Mouse (Mus musculus): ENCODE measurements at regions not wholly inside any gene's neighbourhood (a gene's known extent, or its start where the extent isn't known, plus 50 kb on each side); places are given as distances from the start of the nearest gene placed in this dataset.
"Not testable (repeated sequence)": the region's sequence is repeated elsewhere in the genome, so short reads cannot be mapped to it uniquely, and the experiment has no call there.

DNA sequence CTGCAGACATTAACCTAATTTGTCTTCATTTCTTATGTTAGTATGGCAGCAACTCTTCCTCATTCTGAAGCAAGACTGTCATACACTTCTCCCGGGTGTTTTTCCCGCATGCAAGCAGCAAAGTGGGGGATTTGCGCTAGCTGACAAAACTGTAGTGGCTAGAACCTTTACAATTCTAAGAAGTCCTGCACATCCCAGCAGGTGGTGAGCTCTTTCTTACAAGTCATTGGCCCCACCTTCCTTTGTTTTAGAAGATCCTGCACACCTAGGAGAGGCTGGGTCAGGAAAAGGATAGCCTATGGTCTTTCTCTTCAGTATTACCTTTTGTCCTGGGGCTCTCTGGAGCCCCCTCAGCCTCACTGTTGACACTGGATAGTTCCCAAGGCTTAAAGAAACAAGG is 134.5 kb upstream of the Camk1g start:
- 58% methylated on average over 3 of the region's 3 CpGs for WGBS
- no peak overlapping the region for H3K4me2 ChIP-seq
- no peak overlapping the region for H3K4me3 ChIP-seq
- H3K27ac ChIP-seq (replicated peaks), result no peak overlapping the region
- H3K27me3 ChIP-seq (replicated peaks), result no peaks in the 10 kb centered on the region; the same call in 1 of the 2 replicates
- no peaks in the 10 kb centered on the region for H3K4me1 ChIP-seq
- H3K36me3 ChIP-seq, result no peaks in the 10 kb centered on the region
- no peak for ATAC-seq (ENCODE audit: extremely low read depth, insufficient number of reproducible peaks, low FRiP score, low TSS enrichment)
- H3K9me3 ChIP-seq, result no peaks in the 10 kb centered on the region
- H3K9ac ChIP-seq, result no peak overlapping the region

DNA sequence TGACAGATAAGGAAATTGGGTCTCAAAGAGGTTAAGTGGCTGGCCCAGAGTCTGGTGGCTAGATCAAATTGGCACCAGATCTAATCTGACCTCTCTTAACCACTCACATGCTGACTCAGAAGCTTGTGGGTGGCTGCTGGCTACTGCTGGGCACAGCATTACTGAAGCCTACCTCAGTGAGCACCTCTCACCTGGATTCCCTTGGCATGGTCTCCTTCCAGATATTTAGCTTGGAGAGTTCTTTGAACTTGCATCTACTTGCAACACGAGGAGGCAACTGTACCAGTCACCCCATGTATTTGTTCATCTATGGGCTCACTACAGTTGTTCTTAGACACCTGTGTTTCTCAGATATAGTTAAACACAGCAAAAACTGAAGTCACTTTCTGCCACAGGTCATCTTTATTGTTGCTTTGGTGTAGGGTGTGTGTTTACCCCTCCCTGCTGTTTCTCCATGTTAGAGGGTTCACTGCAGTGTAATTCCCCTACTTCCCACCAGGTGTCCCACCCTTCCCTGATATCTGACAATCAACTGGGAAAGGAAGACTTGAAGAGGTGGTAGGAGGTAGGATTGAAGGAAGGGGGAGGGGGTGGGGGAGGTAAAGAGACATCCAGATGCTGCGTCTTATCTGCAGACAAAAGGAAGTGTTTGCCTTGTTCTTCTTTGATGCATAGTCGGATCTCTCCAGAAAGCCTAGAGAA is 133.7 kb upstream of the Camk1g start:
- H3K27me3 ChIP-seq (replicated peaks), result no peaks in the 10 kb centered on the region; the same call in 1 of the 2 replicates
- no peak for ATAC-seq (ENCODE audit: extremely low read depth, insufficient number of reproducible peaks, low FRiP score, low TSS enrichment)
- H3K4me2 ChIP-seq, result no peak overlapping the region
- no peak overlapping the region for H3K27ac ChIP-seq (replicated peaks)
- no peaks in the 10 kb centered on the region for H3K4me1 ChIP-seq
- H3K9ac ChIP-seq, result no peak overlapping the region
- WGBS, result 28% methylated on average over 3 of the region's 3 CpGs
- H3K9me3 ChIP-seq, result no peaks in the 10 kb centered on the region
- H3K4me3 ChIP-seq, result no peak overlapping the region
- no peaks in the 10 kb centered on the region for H3K36me3 ChIP-seq

DNA sequence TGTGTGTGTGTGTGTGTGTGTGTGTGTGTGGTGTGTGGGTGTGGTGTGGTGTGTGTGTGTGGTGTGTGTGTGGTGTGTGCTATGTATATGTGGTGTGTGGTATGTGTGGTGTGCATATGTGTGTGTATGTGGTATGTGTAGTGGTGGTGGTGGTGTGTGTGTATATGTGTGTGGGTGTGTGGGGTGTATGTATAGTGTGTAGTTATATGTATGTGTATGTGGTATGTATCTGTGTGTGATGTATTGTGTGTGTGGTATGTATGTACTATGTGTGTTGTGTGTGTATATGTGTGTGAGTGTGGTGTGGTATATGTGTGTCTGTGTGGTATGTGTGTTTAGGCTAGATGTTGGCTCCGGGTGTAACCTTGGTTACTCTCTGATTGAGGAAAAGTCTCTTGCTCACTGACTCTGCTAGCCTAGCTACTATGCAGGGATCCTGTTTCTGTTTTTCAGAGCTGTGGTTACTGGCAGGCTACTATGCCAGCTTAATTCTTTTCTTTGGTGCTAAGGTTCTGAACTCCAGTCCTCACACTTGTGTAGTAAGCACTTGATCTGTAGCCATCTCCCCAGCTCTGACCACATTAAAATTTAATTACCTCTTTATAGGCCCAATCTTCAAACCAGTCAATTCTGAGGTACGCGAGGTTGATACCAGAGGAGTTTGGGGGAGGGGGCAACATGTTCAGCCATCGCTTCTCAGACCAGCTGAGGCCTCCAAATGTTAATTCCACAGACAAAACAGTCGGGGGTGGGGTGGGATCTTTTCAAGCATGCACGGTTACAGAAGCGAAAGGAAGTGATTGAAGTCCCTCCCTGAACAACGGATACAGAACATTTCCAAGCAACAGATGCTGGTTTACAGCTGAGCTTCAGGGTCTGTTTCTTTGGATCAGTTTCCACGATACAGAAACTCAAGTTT is 126.4 kb upstream of the Camk1g start:
- Histone ChIP-seq H3K4me3 (no peak overlapping the region), H3K9me3 (no peaks in the 10 kb centered on the region), H3K27me3 (replicated peaks) (no peaks in the 10 kb centered on the region), H3K27ac (replicated peaks) (no peak overlapping the region), H3K4me2 (no peak overlapping the region), H3K4me1 (no peaks in the 10 kb centered on the region), H3K36me3 (no peaks in the 10 kb centered on the region), H3K9ac (no peak overlapping the region)
- ATAC-seq (ENCODE audit: extremely low read depth, insufficient number of reproducible peaks, low FRiP score, low TSS enrichment), result no peak
- WGBS, result 64% methylated on average over 9 of the region's 9 CpGs

DNA sequence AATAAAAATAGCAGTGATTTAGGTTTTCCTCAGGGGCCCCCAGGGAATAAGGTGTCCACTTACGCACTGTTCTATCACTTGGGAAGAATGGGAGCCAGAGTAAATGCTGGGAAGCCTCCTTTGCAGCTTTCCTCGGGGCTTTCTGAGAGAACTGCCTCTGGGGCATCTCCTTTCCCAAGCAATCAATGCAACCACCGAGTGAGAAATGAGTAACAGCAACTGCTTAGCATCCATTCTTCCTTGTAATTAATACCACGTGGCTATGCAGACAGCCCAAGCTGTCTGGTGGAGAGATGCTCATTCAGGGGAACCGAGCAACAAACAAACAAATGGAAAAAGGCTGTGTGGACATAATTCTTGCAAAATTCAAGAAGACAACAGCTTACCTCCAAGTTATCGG is 117.9 kb upstream of the Camk1g start:
- H3K4me3 ChIP-seq, result no peak overlapping the region
- no peaks in the 10 kb centered on the region for H3K36me3 ChIP-seq
- H3K27ac ChIP-seq (replicated peaks), result no peak overlapping the region
- H3K9me3 ChIP-seq, result no peaks in the 10 kb centered on the region
- ATAC-seq (ENCODE audit: extremely low read depth, insufficient number of reproducible peaks, low FRiP score, low TSS enrichment), result no peak
- 67% methylated on average over 6 of the region's 6 CpGs for WGBS
- no peak overlapping the region for H3K4me2 ChIP-seq
- no peaks in the 10 kb centered on the region for H3K27me3 ChIP-seq (replicated peaks)
- H3K4me1 ChIP-seq, result no peaks in the 10 kb centered on the region
- no peak overlapping the region for H3K9ac ChIP-seq

DNA sequence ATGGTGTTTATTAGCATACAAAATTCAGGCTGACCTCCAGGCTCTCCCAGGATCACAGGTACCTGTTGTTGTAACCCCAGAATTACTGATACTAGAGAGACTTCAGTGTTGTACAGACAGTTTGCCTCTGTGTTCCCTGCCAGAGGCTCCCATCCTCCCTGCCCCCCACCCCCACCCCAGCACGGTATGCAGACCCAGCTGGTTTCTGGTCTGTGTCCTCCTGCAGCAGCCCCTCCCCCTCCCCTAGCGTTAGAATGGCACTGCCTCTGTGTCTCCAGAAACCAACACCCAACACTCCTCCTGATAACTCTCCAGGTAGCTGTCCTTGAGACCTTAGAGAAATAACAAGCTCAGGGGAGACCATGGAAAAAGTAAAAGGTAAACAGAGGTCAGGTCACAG is 116.6 kb upstream of the Camk1g start:
- not testable (repeated sequence) for ATAC-seq (ENCODE audit: extremely low read depth, insufficient number of reproducible peaks, low FRiP score, low TSS enrichment); H3K36me3 ChIP-seq; H3K4me2 ChIP-seq; H3K4me1 ChIP-seq; H3K9me3 ChIP-seq; H3K27me3 ChIP-seq (replicated peaks); H3K27ac ChIP-seq (replicated peaks); H3K9ac ChIP-seq; H3K4me3 ChIP-seq
- 4% methylated on average over 2 of the region's 2 CpGs for WGBS

DNA sequence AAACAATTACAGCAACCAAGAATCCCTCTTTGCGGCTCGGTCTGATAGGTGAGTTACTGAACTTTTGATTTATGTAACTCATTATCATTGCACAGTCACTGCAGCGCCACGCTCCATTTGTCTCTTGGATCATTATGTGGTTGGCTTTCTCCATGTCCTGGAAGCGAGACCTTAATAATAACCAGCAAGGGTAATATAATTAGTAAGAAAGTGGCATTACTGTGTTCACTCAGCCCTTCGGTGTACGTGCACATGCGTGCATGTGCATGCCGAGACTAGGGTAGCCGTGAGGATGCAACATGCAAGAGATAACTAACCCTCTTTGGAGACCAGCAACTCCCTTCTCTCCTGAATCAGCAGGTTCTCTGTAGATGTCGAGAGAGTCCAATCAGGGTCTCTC is 114.9 kb upstream of the Camk1g start:
- H3K27ac ChIP-seq (replicated peaks), result no peak overlapping the region
- no peaks in the 10 kb centered on the region for H3K4me1 ChIP-seq
- no peaks in the 10 kb centered on the region for H3K36me3 ChIP-seq
- no peaks in the 10 kb centered on the region for H3K9me3 ChIP-seq
- no peak overlapping the region for H3K4me3 ChIP-seq
- 82% methylated on average over 11 of the region's 11 CpGs for WGBS
- no peak for ATAC-seq (ENCODE audit: extremely low read depth, insufficient number of reproducible peaks, low FRiP score, low TSS enrichment)
- H3K9ac ChIP-seq, result no peak overlapping the region
- no peaks in the 10 kb centered on the region for H3K27me3 ChIP-seq (replicated peaks)
- no peak overlapping the region for H3K4me2 ChIP-seq

DNA sequence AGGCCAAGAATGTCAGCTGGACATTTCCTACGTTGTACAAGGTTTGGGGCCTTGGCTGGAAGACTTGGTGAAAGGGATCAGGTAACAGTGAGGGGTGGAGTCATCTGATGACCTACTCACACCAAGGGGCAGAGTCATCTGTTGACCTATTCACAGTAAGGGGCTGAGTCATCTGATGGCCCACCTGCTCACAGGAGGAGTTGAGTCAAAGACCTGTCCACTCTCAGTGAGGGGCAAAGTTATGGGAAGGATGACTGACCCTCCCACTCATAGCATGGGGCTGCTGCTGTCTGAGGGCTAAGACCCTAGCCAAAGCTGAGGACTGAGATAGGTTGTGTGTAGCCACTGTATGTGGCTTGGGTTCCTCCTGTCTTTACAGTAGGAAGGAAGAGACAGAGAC is 107.2 kb upstream of the Camk1g start:
- Histone ChIP-seq H3K27ac (replicated peaks) (no peak overlapping the region), H3K4me2 (no peak overlapping the region), H3K9me3 (no peaks in the 10 kb centered on the region), H3K27me3 (replicated peaks) (no peaks in the 10 kb centered on the region), H3K36me3 (no peaks in the 10 kb centered on the region), H3K4me3 (no peak overlapping the region), H3K9ac (no peak overlapping the region), H3K4me1 (no peaks in the 10 kb centered on the region)
- ATAC-seq (ENCODE audit: extremely low read depth, insufficient number of reproducible peaks, low FRiP score, low TSS enrichment), result no peak
- 49% methylated on average over 1 of the region's 1 CpGs for WGBS

DNA sequence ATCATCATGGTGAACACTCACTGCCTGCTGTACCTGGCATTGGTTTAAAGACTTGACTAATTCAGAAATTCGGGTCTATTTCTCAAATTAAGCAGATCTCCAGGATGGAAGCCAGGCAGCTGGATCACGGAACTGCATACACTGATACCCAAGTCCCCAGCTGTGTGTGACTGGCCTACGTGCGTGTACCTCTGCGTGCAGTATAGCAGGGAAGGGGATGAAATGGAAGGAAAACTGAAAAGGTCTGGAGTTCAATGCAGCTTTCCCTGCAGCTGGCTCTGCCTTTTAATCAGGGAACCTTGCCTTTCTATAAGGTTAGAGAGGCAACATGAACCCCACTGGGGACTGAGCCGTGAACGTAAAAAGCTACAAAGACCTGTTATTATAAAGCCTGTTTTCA is 106.7 kb upstream of the Camk1g start:
- H3K4me2 ChIP-seq, result no peak overlapping the region
- no peak overlapping the region for H3K9ac ChIP-seq
- no peaks in the 10 kb centered on the region for H3K4me1 ChIP-seq
- H3K9me3 ChIP-seq, result no peaks in the 10 kb centered on the region
- no peaks in the 10 kb centered on the region for H3K36me3 ChIP-seq
- H3K27ac ChIP-seq (replicated peaks), result no peak overlapping the region
- no peak for ATAC-seq (ENCODE audit: extremely low read depth, insufficient number of reproducible peaks, low FRiP score, low TSS enrichment)
- no peaks in the 10 kb centered on the region for H3K27me3 ChIP-seq (replicated peaks)
- WGBS, result 86% methylated on average over 7 of the region's 7 CpGs
- no peak overlapping the region for H3K4me3 ChIP-seq

DNA sequence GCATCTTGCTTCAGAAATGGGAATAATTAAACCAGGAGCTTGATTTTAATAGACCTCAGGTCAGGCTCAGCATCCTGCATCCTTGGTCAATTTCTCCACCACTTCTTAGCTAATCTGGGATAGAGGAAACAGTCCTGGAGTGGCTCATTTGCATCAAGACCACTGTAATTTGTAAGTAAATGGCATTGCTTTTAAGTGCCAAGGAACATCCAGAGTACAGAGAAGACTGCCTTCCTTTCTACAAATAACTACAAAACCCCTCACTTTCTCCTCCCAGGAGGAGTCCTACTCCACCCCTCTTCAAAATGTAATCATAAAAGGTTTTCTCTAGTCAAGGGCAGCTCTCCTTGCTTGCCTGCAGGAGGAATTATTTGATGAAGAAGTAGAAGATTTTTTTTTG is 96.2 kb upstream of the Camk1g start:
- H3K4me1 ChIP-seq, result no peaks in the 10 kb centered on the region
- no peaks in the 10 kb centered on the region for H3K36me3 ChIP-seq
- H3K9me3 ChIP-seq, result peaks cover 7% of the 10 kb centered on the region; the same call in 1 of the 2 replicates
- H3K4me2 ChIP-seq, result no peak overlapping the region
- H3K27me3 ChIP-seq (replicated peaks), result no peaks in the 10 kb centered on the region
- H3K9ac ChIP-seq, result no peak overlapping the region
- H3K27ac ChIP-seq (replicated peaks), result no peak overlapping the region
- no peak overlapping the region for H3K4me3 ChIP-seq
- ATAC-seq (ENCODE audit: extremely low read depth, insufficient number of reproducible peaks, low FRiP score, low TSS enrichment), result no peak

DNA sequence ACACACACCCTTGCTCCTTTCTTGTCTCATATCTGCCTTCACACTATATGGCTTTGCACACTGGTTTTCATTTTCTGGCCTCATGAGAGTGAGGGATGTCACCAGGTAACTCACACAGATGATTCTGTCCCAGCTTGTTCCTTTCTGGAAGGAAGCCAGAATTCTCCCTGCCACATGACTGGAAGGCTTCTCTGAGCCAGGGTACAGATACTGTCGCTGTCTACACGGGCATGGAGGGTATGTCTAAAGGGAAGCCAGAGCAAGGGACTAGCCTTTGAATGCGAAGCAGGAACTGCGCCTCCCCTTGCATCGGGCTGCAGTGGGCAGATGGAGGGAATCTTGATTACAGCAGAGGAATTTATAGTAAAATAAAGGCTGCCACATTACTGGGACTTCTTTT is 89.6 kb upstream of the Camk1g start:
- H3K4me2 ChIP-seq, result no peak overlapping the region
- H3K27me3 ChIP-seq (replicated peaks), result no peaks in the 10 kb centered on the region
- H3K27ac ChIP-seq (replicated peaks), result no peak overlapping the region
- H3K4me1 ChIP-seq, result peaks cover 24% of the 10 kb centered on the region
- 47% methylated on average over 5 of the region's 5 CpGs for WGBS
- no peak; the same call in 1 of the 2 replicates for ATAC-seq (ENCODE audit: extremely low read depth, insufficient number of reproducible peaks, low FRiP score, low TSS enrichment)
- 0 out of 2 replicates have a peak overlapping the region, but pooled peaks have one; percentile 8 for H3K9ac ChIP-seq
- H3K9me3 ChIP-seq, result no peaks in the 10 kb centered on the region
- H3K4me3 ChIP-seq, result no peak overlapping the region
- no peaks in the 10 kb centered on the region for H3K36me3 ChIP-seq

DNA sequence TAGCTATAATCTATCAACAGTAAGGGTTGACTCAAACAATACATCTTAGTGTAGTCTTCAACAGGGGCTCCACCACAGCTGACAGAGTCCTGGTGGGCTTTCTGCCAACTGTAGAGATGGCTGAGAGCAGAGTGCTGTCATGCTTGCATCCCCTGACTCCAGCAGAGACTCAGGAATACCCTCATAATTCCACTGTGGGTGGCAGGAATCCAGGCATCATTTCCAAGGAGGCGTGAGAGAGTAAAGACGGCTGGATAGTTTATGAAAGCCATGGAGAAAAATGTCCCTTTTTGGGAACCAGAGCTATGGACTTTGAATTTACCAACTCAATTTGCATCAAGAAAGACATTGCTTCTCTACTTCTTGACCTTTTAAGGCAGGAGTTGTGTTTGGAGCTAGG is 87.8 kb upstream of the Camk1g start:
- Histone ChIP-seq H3K27ac (replicated peaks) (no peak overlapping the region), H3K9me3 (no peaks in the 10 kb centered on the region), H3K4me3 (no peak overlapping the region), H3K27me3 (replicated peaks) (no peaks in the 10 kb centered on the region), H3K36me3 (no peaks in the 10 kb centered on the region), H3K4me2 (no peak overlapping the region), H3K9ac (no peak overlapping the region), H3K4me1 (peaks cover 37% of the 10 kb centered on the region)
- WGBS, result 81% methylated on average over 2 of the region's 2 CpGs
- ATAC-seq (ENCODE audit: extremely low read depth, insufficient number of reproducible peaks, low FRiP score, low TSS enrichment), result no peak

DNA sequence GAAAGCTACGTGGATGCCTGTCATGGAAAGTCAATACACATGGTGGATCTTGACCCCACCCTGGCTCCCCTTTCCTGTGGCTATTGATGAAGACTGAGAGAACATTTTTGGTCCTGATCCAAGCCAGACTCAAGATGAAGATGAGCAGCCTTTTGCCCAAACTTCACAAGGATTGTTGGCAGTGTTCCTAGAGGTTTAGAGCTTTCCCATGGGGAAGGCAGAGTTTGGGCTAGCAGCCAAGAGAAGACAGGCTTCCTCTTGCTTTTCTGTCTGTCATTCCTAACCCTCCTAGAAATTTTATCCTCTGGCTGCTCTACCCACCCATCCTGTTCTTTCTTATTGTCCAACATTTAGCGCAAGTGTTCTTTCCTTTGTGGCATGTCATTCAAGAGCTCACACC is 83.6 kb upstream of the Camk1g start:
- H3K36me3 ChIP-seq, result no peaks in the 10 kb centered on the region
- no peak overlapping the region for H3K9ac ChIP-seq
- no peaks in the 10 kb centered on the region for H3K9me3 ChIP-seq
- peaks cover 56% of the 10 kb centered on the region for H3K4me1 ChIP-seq
- no peak overlapping the region for H3K27ac ChIP-seq (replicated peaks)
- H3K27me3 ChIP-seq (replicated peaks), result no peaks in the 10 kb centered on the region
- H3K4me2 ChIP-seq, result no peak overlapping the region
- no peak overlapping the region for H3K4me3 ChIP-seq
- 66% methylated on average over 2 of the region's 2 CpGs for WGBS
- no peak for ATAC-seq (ENCODE audit: extremely low read depth, insufficient number of reproducible peaks, low FRiP score, low TSS enrichment)

Data from heart, embryonic 13.5 days (tissue).